Mouse (Mus musculus) stomach, postnatal 0 days (tissue): ENCODE measurements around the gene Cerk.

Experiments used
- CTCF ChIP-seq: IDR thresholded peaks from 2 replicates; pipeline ENCODE4 v1.5.1; 2016; ENCODE audit warnings: antibody characterized with exemption, low read depth, mild to moderate bottlenecking, moderate library complexity
- EP300 ChIP-seq: optimal IDR thresholded peaks from 2 replicates; pipeline ENCODE3; 2016; ENCODE audit warnings: antibody characterized with exemption

DNA sequence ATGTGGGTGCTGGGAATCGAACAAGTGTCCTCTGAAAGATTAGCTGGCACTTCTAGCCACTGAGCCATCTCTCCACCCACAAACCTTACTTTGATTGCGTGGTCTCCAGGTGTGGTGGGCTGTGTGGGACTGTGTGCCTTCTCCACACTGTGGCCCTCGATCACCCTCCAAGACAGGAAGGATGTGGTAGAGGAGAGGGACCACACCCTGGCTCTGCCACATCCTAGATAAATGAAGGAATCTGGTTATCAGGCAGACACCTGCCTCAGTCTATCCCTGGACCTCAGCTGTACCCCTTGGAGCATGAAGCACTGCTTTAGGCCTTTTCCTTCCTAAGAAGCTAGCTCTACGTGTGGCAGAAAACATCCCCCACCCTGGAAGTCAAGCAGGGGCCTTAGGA, 62.5 kb downstream of the Cerk start:
- TF ChIP-seq CTCF = no peak
- TF ChIP-seq EP300 = no peak
